ENCODE assay signal across 16 mouse cellular contexts in the genomic region with DNA sequence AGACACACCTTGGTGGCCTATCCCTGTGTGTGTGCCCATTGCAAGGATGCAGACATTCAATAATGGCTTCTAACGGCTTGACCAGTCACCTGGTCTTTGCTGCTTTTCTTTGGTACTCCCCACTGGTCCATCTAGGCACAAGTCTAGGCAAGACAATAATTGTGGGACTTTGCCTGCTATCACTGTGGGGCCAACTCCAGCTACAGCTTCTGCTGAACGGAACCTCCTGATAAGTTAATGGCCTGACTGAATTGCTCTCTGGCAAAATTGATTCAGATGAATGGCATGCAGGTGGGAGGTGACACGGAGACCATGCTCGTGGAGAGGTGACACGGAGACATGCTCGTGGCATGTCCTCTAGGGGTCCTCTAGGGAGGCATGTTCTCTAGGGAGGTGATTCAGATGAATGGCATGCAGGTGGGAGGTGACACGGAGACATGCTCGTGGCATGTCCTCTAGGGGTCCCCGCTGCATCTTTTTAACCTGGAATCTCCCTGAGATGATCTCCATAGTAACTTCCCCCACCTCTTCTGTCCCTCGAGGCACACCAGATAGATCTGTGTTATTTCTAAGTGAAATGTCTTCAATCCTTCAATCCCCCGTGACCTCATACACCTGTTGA. TPM values are rescaled to one million over a fixed set of nuclear protein-coding genes. Genes with fewer than 3 reads are reported as not detected.
DNase-seq lines count a peak whose midpoint lies in the region; ATAC-seq and TF ChIP-seq lines count a peak whose summit lies in the region.
"Had no signal": no experiment of that assay in that cellular context is flagged by ENCODE, and none has a peak within 500 bp of the region (broad histone marks: within the 10 kb centered on the region; RNA-seq: fewer than 3 reads in every experiment).

No protein-coding gene starts in this region.

- no peak overlapping the region; the same call in 1 of the 2 replicates for H3K4me2 ChIP-seq in heart, embryonic 11.5 days
- no peak overlapping the region for H3K4me2 ChIP-seq in stomach, embryonic 15.5 days
- no peak overlapping the region for H3K4me2 ChIP-seq in stomach, postnatal 0 days (replicated peaks; ENCODE audit: low read depth)
- no peak overlapping the region for H3K4me2 ChIP-seq in intestine, embryonic 15.5 days (replicated peaks)
- H3K4me2 ChIP-seq: heart, embryonic 15.5 days; hindbrain, embryonic 13.5 days; kidney, embryonic 15.5 days had no signal

- no peaks in the 10 kb centered on the region for H3K27me3 ChIP-seq in heart, embryonic 11.5 days (ENCODE audit: control insufficient read depth, insufficient read depth, low read length)
- no peaks in the 10 kb centered on the region for H3K27me3 ChIP-seq in stomach, embryonic 15.5 days (replicated peaks)
- H3K27me3 ChIP-seq in stomach, postnatal 0 days (ENCODE audit: control insufficient read depth, insufficient read depth, low read length), result no peaks in the 10 kb centered on the region
- H3K27me3 ChIP-seq in intestine, embryonic 15.5 days (replicated peaks), result no peaks in the 10 kb centered on the region
- H3K27me3 ChIP-seq: heart, embryonic 15.5 days; kidney, embryonic 15.5 days had no signal

- no peak overlapping the region for H3K9ac ChIP-seq in heart, embryonic 11.5 days (ENCODE audit: low read depth, low read length)
- no peak overlapping the region for H3K9ac ChIP-seq in stomach, embryonic 15.5 days
- H3K9ac ChIP-seq in stomach, postnatal 0 days (ENCODE audit: low read length), result no peak overlapping the region
- no peak overlapping the region for H3K9ac ChIP-seq in intestine, embryonic 15.5 days
- H3K9ac ChIP-seq: heart, embryonic 15.5 days; hindbrain, embryonic 13.5 days; kidney, embryonic 15.5 days had no signal

- WGBS in heart, embryonic 11.5 days (ENCODE audit: insufficient replicate concordance), result 38% methylated on average over 11 of the region's 11 CpGs
- WGBS in stomach, embryonic 15.5 days, result 42% methylated on average over 11 of the region's 11 CpGs
- WGBS in stomach, postnatal 0 days, result 43% methylated on average over 11 of the region's 11 CpGs
- WGBS in intestine, embryonic 15.5 days, result 45% methylated on average over 11 of the region's 11 CpGs

- H3K4me1 ChIP-seq in heart, embryonic 11.5 days (ENCODE audit: control insufficient read depth, insufficient read depth, low read length), result peaks cover 15% of the 10 kb centered on the region; the same call in 1 of the 2 replicates
- peaks cover 16% of the 10 kb centered on the region; the same call in 1 of the 2 replicates for H3K4me1 ChIP-seq in stomach, embryonic 15.5 days
- no peaks in the 10 kb centered on the region for H3K4me1 ChIP-seq in stomach, postnatal 0 days (replicated peaks; ENCODE audit: control insufficient read depth, insufficient read depth)
- peaks cover 15% of the 10 kb centered on the region for H3K4me1 ChIP-seq in intestine, embryonic 15.5 days (replicated peaks)

- intact Hi-C loops in heart, postnatal 14 days (cut with DNase I), result no loop called here
- intact Hi-C loops in left cerebral cortex, postnatal 14 days (cut with DNase I), result no loop called here

- H3K9me3 ChIP-seq in heart, embryonic 11.5 days (replicated peaks; ENCODE audit: control insufficient read depth, low read length), result no peaks in the 10 kb centered on the region
- H3K9me3 ChIP-seq in stomach, embryonic 15.5 days, result no peaks in the 10 kb centered on the region
- no peaks in the 10 kb centered on the region for H3K9me3 ChIP-seq in stomach, postnatal 0 days (ENCODE audit: control insufficient read depth, low read length)
- no peaks in the 10 kb centered on the region for H3K9me3 ChIP-seq in intestine, embryonic 15.5 days
- H3K9me3 ChIP-seq: heart, embryonic 15.5 days; hindbrain, embryonic 13.5 days; kidney, embryonic 15.5 days had no signal

- no peaks in the 10 kb centered on the region for H3K36me3 ChIP-seq in heart, embryonic 11.5 days (ENCODE audit: control insufficient read depth, insufficient read depth, low read length)
- no peaks in the 10 kb centered on the region for H3K36me3 ChIP-seq in stomach, embryonic 15.5 days
- H3K36me3 ChIP-seq in stomach, postnatal 0 days (ENCODE audit: control insufficient read depth, insufficient read depth, low read length), result no peaks in the 10 kb centered on the region
- H3K36me3 ChIP-seq in intestine, embryonic 15.5 days, result no peaks in the 10 kb centered on the region
- H3K36me3 ChIP-seq: heart, embryonic 15.5 days; hindbrain, embryonic 13.5 days; kidney, embryonic 15.5 days had no signal

- 0 out of 2 replicates have a peak, but pooled peaks have one; percentile 29 for ATAC-seq in heart, embryonic 11.5 days (replicated peaks; ENCODE audit: insufficient number of reproducible peaks, low FRiP score, low TSS enrichment)
- 0 out of 2 replicates have a peak, but pooled peaks have one; percentile 45 for ATAC-seq in stomach, embryonic 15.5 days (ENCODE audit: insufficient read depth, low FRiP score, low read depth)
- ATAC-seq in stomach, postnatal 0 days (ENCODE audit: low FRiP score, low TSS enrichment), result no peak
- peak; percentile 59 for ATAC-seq in intestine, embryonic 15.5 days

- TF ChIP-seq EP300 in stomach, postnatal 0 days (optimal IDR thresholded peaks at IDR 0.05), result no peak

- no peak overlapping the region for H3K4me3 ChIP-seq in heart, embryonic 11.5 days (ENCODE audit: low read depth, low read length)
- H3K4me3 ChIP-seq in stomach, embryonic 15.5 days (replicated peaks), result no peak overlapping the region
- no peak overlapping the region for H3K4me3 ChIP-seq in stomach, postnatal 0 days (ENCODE audit: low read depth, low read length)
- H3K4me3 ChIP-seq in intestine, embryonic 15.5 days (replicated peaks), result no peak overlapping the region
- H3K4me3 ChIP-seq: heart, embryonic 15.5 days; hindbrain, embryonic 13.5 days; kidney, embryonic 15.5 days had no signal

- DNase-seq in heart, postnatal 14 days, result no peak
- DNase-seq in stomach, postnatal 0 days (ENCODE audit: low spot score), result no peak
- DNase-seq in thymus, postnatal 25 days, result peak; percentile 49
- no peak for DNase-seq in left cerebral cortex, postnatal 14 days (ENCODE audit: low spot score in 2 of 2)
- DNase-seq in gastrocnemius, postnatal 4 days (ENCODE audit: low spot score in 2 of 2), result no peak
- DNase-seq: adrenal gland, postnatal 36 days; cerebellum, postnatal 14 days; layer of hippocampus, adult 9-11 months; lung, adult 2 months; right cerebral cortex, postnatal 25 days had no signal

- no peak for TF ChIP-seq CTCF in stomach, postnatal 0 days (IDR thresholded peaks at IDR 0.05; ENCODE audit: low read depth)

- no peak overlapping the region for H3K27ac ChIP-seq in heart, embryonic 11.5 days (ENCODE audit: low read depth, low read length)
- no peak overlapping the region for H3K27ac ChIP-seq in stomach, embryonic 15.5 days
- no peak overlapping the region for H3K27ac ChIP-seq in stomach, postnatal 0 days (replicated peaks)
- no peak overlapping the region for H3K27ac ChIP-seq in intestine, embryonic 15.5 days
- H3K27ac ChIP-seq: heart, embryonic 15.5 days; hindbrain, embryonic 13.5 days; kidney, embryonic 15.5 days had no signal

RNA-seq across cellular contexts. Expression of a gene that starts 34.5 kb away (rescaled TPM):
- polyA plus RNA-seq in heart, embryonic 11.5 days (2014; fragmentation: Nextera tagmentation; extraction: Ambion mirVana), result 27.1 and 29.9 TPM in 2 replicates
- 10 to 100 TPM; 14.6 to 15.2 TPM for total RNA-seq in heart, postnatal 14 days (2021)
- polyA plus RNA-seq in stomach, embryonic 15.5 days (2015; fragmentation: Nextera tagmentation; extraction: Ambion mirVana), result 46.0 and 47.7 TPM in 2 replicates
- polyA plus RNA-seq in stomach, postnatal 0 days (2015; fragmentation: Nextera tagmentation; extraction: Ambion mirVana), result 20.3 and 23.8 TPM in 2 replicates
- 37.9 and 42.7 TPM in 2 replicates for polyA plus RNA-seq in intestine, embryonic 15.5 days (2015; fragmentation: Nextera tagmentation; extraction: Ambion mirVana)
- total RNA-seq in left cerebral cortex, postnatal 14 days (2021), result 10 to 100 TPM; 61.6 to 70.6 TPM
- 10 to 100 TPM; 28.6 to 31.6 TPM for total RNA-seq in gastrocnemius, postnatal 4 days (2021)

RNA-seq across cellular contexts. Expression of a gene that starts 35.3 kb away (rescaled TPM):
- 88.2 and 92.3 TPM in 2 replicates for polyA plus RNA-seq in heart, embryonic 11.5 days (2014; fragmentation: Nextera tagmentation; extraction: Ambion mirVana)
- 10 to 100 TPM; 41.5 to 43.9 TPM for total RNA-seq in heart, postnatal 14 days (2021)
- polyA plus RNA-seq in stomach, embryonic 15.5 days (2015; fragmentation: Nextera tagmentation; extraction: Ambion mirVana), result 82.5 and 102 TPM in 2 replicates
- polyA plus RNA-seq in stomach, postnatal 0 days (2015; fragmentation: Nextera tagmentation; extraction: Ambion mirVana), result 61.9 TPM in 2 replicates
- polyA plus RNA-seq in intestine, embryonic 15.5 days (2015; fragmentation: Nextera tagmentation; extraction: Ambion mirVana), result 106 and 115 TPM in 2 replicates
- 10 to 100 TPM; 45.6 to 48.6 TPM for total RNA-seq in left cerebral cortex, postnatal 14 days (2021)
- total RNA-seq in gastrocnemius, postnatal 4 days (2021), result 10 to 100 TPM; 42.2 to 43.2 TPM
